Mouse (Mus musculus) brain, embryonic 14.5 days (tissue): ENCODE measurements around the gene Bcl2l1. TPM values are rescaled to one million over a fixed set of nuclear protein-coding genes. Genes with fewer than 3 reads are reported as not detected.
A peak's percentile ranks its signal among the peaks of the same experiment; 100 is the strongest.

Source experiments
- DNase-seq: peaks from one replicate; pipeline ENCODE4 v3.0.0-alpha.2; 2011; ENCODE audit warnings: low read depth
- CTCF ChIP-seq: fragments of 200-500 bp; IDR thresholded peaks from 2 replicates; pipeline ENCODE4 v1.5.1; 2012; ENCODE audit warnings: inconsistent platforms, mild to moderate bottlenecking, moderate library complexity, borderline replicate concordance; ENCODE audit not compliant: insufficient read depth, insufficient read length; ENCODE audit errors: extremely low read depth
- POLR2A ChIP-seq: fragments of 200-500 bp; IDR thresholded peaks from 2 replicates; pipeline ENCODE4 v1.6.1; 2012; ENCODE audit warnings: mild to moderate bottlenecking, inconsistent platforms, borderline replicate concordance; ENCODE audit not compliant: poor library complexity, insufficient read depth, insufficient read length, severe bottlenecking; ENCODE audit errors: extremely low read depth
- polyA plus RNA-seq: library from polyadenylated mRNA; depleted of rRNA; stranded (reverse); fragments of >200 nt; gene quantifications from 2 replicates; pipeline ENCODE4 v1.2.3, GENCODE M21; 2012; rRNA removed

Gene Bcl2l1
- 116 and 129 TPM in 2 replicates for polyA plus RNA-seq

- TF ChIP-seq CTCF (peak; percentile 99), POLR2A (peak; percentile 81)
- DNase-seq = peak; percentile 99
These were observed at the start of gene Bcl2l1 for GRCm38 (mm10) chr2:152831019-152831878. TSS of gene Bcl2l1 (minus strand) at chr2:152831728.

- no peak for DNase-seq
- TF ChIP-seq CTCF (no peak), POLR2A (no peak)
These were observed 49.4 kb upstream of the Bcl2l1 start for GRCm38 (mm10) chr2:152880898-152881297.

- no peak for DNase-seq
- TF ChIP-seq POLR2A (no peak), CTCF (no peak)
These were observed 46.7 kb upstream of the Bcl2l1 start for GRCm38 (mm10) chr2:152878239-152878638.

- TF ChIP-seq CTCF (no peak), POLR2A (no peak)
- no peak for DNase-seq
These were observed 31.8 kb upstream of the Bcl2l1 start for GRCm38 (mm10) chr2:152863346-152863745.

- TF ChIP-seq POLR2A (no peak), CTCF (no peak)
- DNase-seq = no peak
These were observed 31.1 kb upstream of the Bcl2l1 start for GRCm38 (mm10) chr2:152862638-152863037.

GRCm38 (mm10) chr2:152861891-152862290 lies 30.4 kb upstream of the Bcl2l1 start:
- TF ChIP-seq CTCF (no peak), POLR2A (no peak)
- DNase-seq = no peak

GRCm38 (mm10) chr2:152859501-152859900 lies 28.0 kb upstream of the Bcl2l1 start:
- DNase-seq = no peak
- TF ChIP-seq CTCF (no peak), POLR2A (no peak)

- DNase-seq = no peak
- no peak for TF ChIP-seq POLR2A
- TF ChIP-seq CTCF = no peak
These were observed 16.9 kb upstream of the Bcl2l1 start for GRCm38 (mm10) chr2:152848466-152848865.

GRCm38 (mm10) chr2:152847815-152848302 lies 16.3 kb upstream of the Bcl2l1 start, which contains the start of gene Tpx2:
TSS of gene Tpx2 (plus strand) at chr2:152847964.
- TF ChIP-seq CTCF (no peak), POLR2A (no peak)

GRCm38 (mm10) chr2:152847057-152847814 lies 15.7 kb upstream of the Bcl2l1 start:
- DNase-seq = no peak

More at GRCm38 (mm10) chr2:152847815-152848302, 16.3 kb upstream of the Bcl2l1 start, which contains the start of gene Tpx2:
- DNase-seq = peak; percentile 100

GRCm38 (mm10) chr2:152842741-152843140 lies 11.2 kb upstream of the Bcl2l1 start:
- TF ChIP-seq POLR2A (no peak), CTCF (no peak)
- no peak for DNase-seq

More at GRCm38 (mm10) chr2:152847057-152847814, 15.7 kb upstream of the Bcl2l1 start:
- TF ChIP-seq CTCF (no peak), POLR2A (no peak)
